Mouse (Mus musculus) neural tube, embryonic 14.5 days (tissue): ENCODE results near the gene Oprm1. TPM values are rescaled to one million over a fixed set of nuclear protein-coding genes. Genes with fewer than 3 reads are reported as not detected.
"Not testable (repeated sequence)": the region's sequence is repeated elsewhere in the genome, so short reads cannot be mapped to it uniquely, and the experiment has no call there.

Experiments
- ATAC-seq: fragments of 200-750 bp; cut with Nextera tagmentation; 2 replicates; pipeline ENCODE4 v1.8.0; 2017; ENCODE audit warnings: low read depth, mild to moderate bottlenecking, moderate TSS enrichment, moderate library complexity
- H3K27ac ChIP-seq: fragments of 300-500 bp; sonication (generic); 2 replicates; pipeline ENCODE4 v1.5.1; 2014; ENCODE audit warnings: low read depth, mild to moderate bottlenecking, control low read depth, low read length, moderate library complexity, mixed read lengths
- H3K27me3 ChIP-seq: fragments of 300-500 bp; sonication (generic); 2 replicates; pipeline ENCODE4 v1.6.1; 2014; ENCODE audit warnings: low read length; ENCODE audit not compliant: control insufficient read depth, insufficient read depth
- H3K36me3 ChIP-seq: fragments of 300-500 bp; sonication (generic); 2 replicates; pipeline ENCODE4 v1.6.1; 2014; ENCODE audit warnings: low read length, mixed read lengths; ENCODE audit not compliant: control insufficient read depth, insufficient read depth
- H3K4me1 ChIP-seq: fragments of 300-500 bp; sonication (generic); 2 replicates; pipeline ENCODE4 v1.6.1; 2014; ENCODE audit warnings: low read length; ENCODE audit not compliant: control insufficient read depth, insufficient read depth
- H3K4me2 ChIP-seq: fragments of 300-500 bp; sonication (generic); 2 replicates; pipeline ENCODE4 v1.6.1; 2014; ENCODE audit warnings: mild to moderate bottlenecking, low read depth, low read length, control low read depth
- H3K4me3 ChIP-seq: fragments of 300-500 bp; sonication (generic); 2 replicates; pipeline ENCODE4 v1.5.1; 2014; ENCODE audit warnings: low read depth, low read length, control low read depth, mixed read lengths
- H3K9ac ChIP-seq: fragments of 300-500 bp; sonication (generic); replicated peaks from 2 replicates; pipeline ENCODE4 v1.6.1; 2014; ENCODE audit warnings: low read depth, mild to moderate bottlenecking, control low read depth, low read length, mixed read lengths
- H3K9me3 ChIP-seq: fragments of 300-500 bp; sonication (generic); 2 replicates; pipeline ENCODE4 v1.6.1; 2016; ENCODE audit warnings: low read length; ENCODE audit not compliant: control insufficient read depth
- WGBS: fragments of 180-500 bp; shearing (Covaris S2); extraction: QIAGEN DNeasy Blood & Tissue Kit; methylation state at CpG from one replicate; pipeline ENCODE4 v1.1.7; 2014; 5-methylcytosine and 5-hydroxymethylcytosine counted together
- polyA plus RNA-seq: library from polyadenylated mRNA; unstranded; fragments of >200 nt; fragmentation: Nextera tagmentation; extraction: Ambion mirVana; gene quantifications from 2 replicates; pipeline ENCODE4 v1.2.1, GENCODE M21; 2014

Gene Oprm1
- polyA plus RNA-seq, 1 experiment from 2014 or later, result 5.1 TPM

GRCm38 (mm10) chr10:7003898-7004297 lies 245.6 kb downstream of the Oprm1 start:
- not testable (repeated sequence) for H3K27me3 ChIP-seq, H3K4me1 ChIP-seq, H3K4me2 ChIP-seq, ATAC-seq, H3K4me3 ChIP-seq, H3K36me3 ChIP-seq, H3K9ac ChIP-seq, H3K9me3 ChIP-seq, H3K27ac ChIP-seq

DNA sequence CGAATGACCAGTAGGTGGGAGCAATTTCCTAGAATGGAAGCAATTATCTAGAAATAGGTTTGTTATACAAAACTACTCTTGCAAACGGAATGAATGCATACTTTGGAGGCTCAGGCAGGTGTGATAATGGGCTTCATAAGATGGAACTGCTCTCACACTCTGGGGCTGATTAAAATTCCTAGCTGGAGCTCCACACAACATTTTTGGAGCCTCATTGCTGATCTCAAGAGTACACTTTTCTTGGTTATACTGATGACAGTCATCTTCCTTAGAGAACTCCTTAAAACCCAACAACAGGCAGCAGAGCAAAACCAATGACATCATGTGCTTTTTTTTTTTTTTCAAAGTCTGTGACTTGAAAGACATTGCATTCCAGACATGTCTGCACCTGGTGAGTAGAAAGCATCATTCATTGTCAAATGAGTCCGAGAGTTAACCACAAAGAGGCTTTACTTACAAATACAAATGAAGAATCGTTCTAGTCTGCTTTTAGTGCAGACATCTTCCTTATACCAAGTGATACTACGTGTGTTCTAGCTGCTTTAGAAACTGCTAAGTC lies 246.8 kb downstream of the Oprm1 start:
- WGBS, result 58% methylated on average over 5 of the region's 5 CpGs
- H3K4me2 ChIP-seq, result no peak overlapping the region

DNA sequence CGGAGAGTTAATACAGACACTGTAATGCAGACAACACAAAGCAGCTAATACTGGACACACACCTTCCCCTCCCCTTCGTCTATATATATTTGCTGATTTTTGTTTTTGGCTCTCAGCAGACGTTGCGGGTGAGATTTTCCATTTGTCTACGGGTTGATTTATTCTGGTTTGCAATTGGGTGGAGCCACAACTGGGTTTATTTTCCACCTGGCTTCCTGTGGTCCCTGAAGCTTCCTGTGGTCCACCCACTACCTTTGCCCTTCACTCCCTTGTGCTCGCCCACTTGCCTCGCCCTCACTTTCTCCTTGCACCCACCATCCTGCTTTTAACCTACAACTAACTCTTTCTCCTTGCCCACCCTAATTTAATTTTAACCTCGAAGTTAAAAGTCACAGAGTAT lies 252.2 kb downstream of the Oprm1 start:
- H3K9ac ChIP-seq, result no peak overlapping the region
- WGBS, result 84% methylated on average over 8 of the region's 8 CpGs

More for the DNA sequence above, 246.8 kb downstream of the Oprm1 start:
- peak; percentile 34; the same call in 1 of the 2 replicates for ATAC-seq
- no peak overlapping the region for H3K9ac ChIP-seq
- no peak overlapping the region for H3K27ac ChIP-seq
- H3K27me3 ChIP-seq, result no peaks in the 10 kb centered on the region
- no peaks in the 10 kb centered on the region for H3K36me3 ChIP-seq
- H3K4me3 ChIP-seq, result no peak overlapping the region
- no peaks in the 10 kb centered on the region for H3K4me1 ChIP-seq
- no peaks in the 10 kb centered on the region for H3K9me3 ChIP-seq

GRCm38 (mm10) chr10:7015199-7015598 lies 256.9 kb downstream of the Oprm1 start:
- Histone ChIP-seq H3K27ac (no peak overlapping the region), H3K9ac (no peak overlapping the region), H3K9me3 (no peaks in the 10 kb centered on the region), H3K4me1 (no peaks in the 10 kb centered on the region), H3K36me3 (no peaks in the 10 kb centered on the region), H3K4me3 (no peak overlapping the region), H3K27me3 (no peaks in the 10 kb centered on the region), H3K4me2 (no peak overlapping the region)
- 67% methylated on average over 1 of the region's 1 CpGs for WGBS
- ATAC-seq, result no peak

More for the DNA sequence above, 252.2 kb downstream of the Oprm1 start:
- no peak overlapping the region for H3K4me2 ChIP-seq
- H3K4me1 ChIP-seq, result no peaks in the 10 kb centered on the region
- no peak overlapping the region for H3K4me3 ChIP-seq
- no peaks in the 10 kb centered on the region for H3K36me3 ChIP-seq
- no peak overlapping the region for H3K27ac ChIP-seq
- H3K9me3 ChIP-seq, result no peaks in the 10 kb centered on the region
- no peak for ATAC-seq
- H3K27me3 ChIP-seq, result no peaks in the 10 kb centered on the region

DNA sequence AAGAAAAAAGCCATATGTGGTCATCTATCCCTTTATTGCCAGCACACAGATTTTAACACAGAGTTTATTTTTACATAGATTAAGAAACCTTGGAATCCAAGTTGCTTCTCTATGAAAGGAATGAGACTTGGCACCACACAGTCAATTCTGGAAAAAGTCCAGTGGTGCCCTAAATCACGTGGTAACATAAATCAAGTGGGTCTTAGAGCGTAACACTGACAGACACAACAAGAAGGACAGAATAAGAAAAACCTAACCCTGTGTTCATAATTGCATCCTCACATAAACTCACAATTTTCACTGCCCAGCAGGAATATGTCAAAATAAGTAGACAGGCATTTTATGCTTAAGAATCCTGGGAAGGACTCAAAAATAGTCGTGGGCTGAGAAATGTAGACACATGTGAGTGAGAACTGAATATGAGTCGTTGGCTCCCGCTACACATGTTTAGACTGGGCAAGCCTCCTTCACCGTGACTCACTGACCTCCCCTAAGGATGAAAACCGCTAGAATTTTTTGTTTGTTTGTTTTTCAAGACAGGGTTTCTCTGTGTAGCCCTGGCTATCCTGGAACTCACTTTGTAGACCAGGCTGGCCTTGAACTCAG lies 261.6 kb downstream of the Oprm1 start:
- no peaks in the 10 kb centered on the region for H3K4me1 ChIP-seq
- no peaks in the 10 kb centered on the region for H3K36me3 ChIP-seq
- no peak overlapping the region for H3K9ac ChIP-seq
- no peaks in the 10 kb centered on the region for H3K27me3 ChIP-seq
- H3K27ac ChIP-seq, result no peak overlapping the region
- no peak for ATAC-seq
- no peaks in the 10 kb centered on the region for H3K9me3 ChIP-seq
- WGBS, result 75% methylated on average over 7 of the region's 7 CpGs
- H3K4me2 ChIP-seq, result no peak overlapping the region
- H3K4me3 ChIP-seq, result no peak overlapping the region

DNA sequence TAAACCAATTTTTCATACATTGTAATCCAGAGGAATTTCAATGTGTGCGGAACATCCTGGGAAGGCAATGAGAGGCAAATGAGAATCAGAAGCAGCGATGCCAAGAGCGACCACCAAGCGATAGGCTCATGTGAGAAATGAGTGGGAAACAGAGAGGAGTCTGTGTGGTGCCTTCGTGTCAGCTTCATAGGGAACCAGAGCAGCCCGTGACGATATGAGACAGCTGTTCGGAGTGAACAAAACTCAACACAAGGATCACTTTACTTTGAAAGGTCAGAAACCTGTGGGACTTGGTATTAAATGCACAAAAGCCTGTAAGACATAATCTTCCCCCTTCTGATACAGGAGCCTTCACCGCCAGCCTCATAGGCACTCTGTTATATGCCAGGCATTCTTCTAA lies 262.2 kb downstream of the Oprm1 start:
- WGBS, result 91% methylated on average over 9 of the region's 9 CpGs
- Histone ChIP-seq H3K9ac (no peak overlapping the region), H3K4me2 (no peak overlapping the region), H3K27ac (no peak overlapping the region), H3K4me1 (no peaks in the 10 kb centered on the region), H3K36me3 (no peaks in the 10 kb centered on the region), H3K4me3 (no peak overlapping the region), H3K27me3 (no peaks in the 10 kb centered on the region), H3K9me3 (no peaks in the 10 kb centered on the region)
- ATAC-seq, result no peak

GRCm38 (mm10) chr10:7025028-7025427 lies 266.7 kb downstream of the Oprm1 start:
- no peak for ATAC-seq
- Histone ChIP-seq H3K4me2 (no peak overlapping the region), H3K9me3 (no peaks in the 10 kb centered on the region), H3K27me3 (no peaks in the 10 kb centered on the region), H3K36me3 (no peaks in the 10 kb centered on the region), H3K4me1 (no peaks in the 10 kb centered on the region), H3K9ac (no peak overlapping the region), H3K4me3 (no peak overlapping the region), H3K27ac (no peak overlapping the region)
- 76% methylated on average over 1 of the region's 1 CpGs for WGBS

DNA sequence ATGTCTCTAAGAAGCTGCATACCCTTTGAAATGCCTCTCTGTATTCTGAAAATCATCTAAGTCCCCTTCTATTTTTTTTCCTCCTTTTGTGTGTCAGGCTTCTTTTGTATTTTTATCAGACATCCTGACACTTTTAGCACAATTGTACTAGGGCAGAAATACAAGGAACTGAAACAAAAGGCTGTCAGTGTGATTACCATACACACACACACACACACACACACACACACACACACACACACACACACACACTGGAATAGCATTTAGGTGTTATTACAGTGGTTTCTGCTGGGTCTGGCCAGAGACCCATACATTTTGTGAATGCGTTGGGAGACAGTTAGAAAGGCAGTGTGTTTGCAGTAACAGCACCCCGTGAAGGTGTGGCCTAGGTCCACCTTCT lies 275.2 kb downstream of the Oprm1 start:
- H3K27ac ChIP-seq, result no peak overlapping the region
- no peak overlapping the region for H3K9ac ChIP-seq
- H3K4me2 ChIP-seq, result no peak overlapping the region
- H3K4me3 ChIP-seq, result no peak overlapping the region
- no peaks in the 10 kb centered on the region for H3K36me3 ChIP-seq
- no peak for ATAC-seq
- no peaks in the 10 kb centered on the region for H3K9me3 ChIP-seq
- no peaks in the 10 kb centered on the region for H3K27me3 ChIP-seq
- no peaks in the 10 kb centered on the region for H3K4me1 ChIP-seq
- 98% methylated on average over 2 of the region's 2 CpGs for WGBS

- Histone ChIP-seq H3K27ac (no peak overlapping the region), H3K27me3 (no peaks in the 10 kb centered on the region), H3K9me3 (no peaks in the 10 kb centered on the region), H3K9ac (no peak overlapping the region), H3K36me3 (no peaks in the 10 kb centered on the region), H3K4me3 (no peak overlapping the region), H3K4me2 (no peak overlapping the region), H3K4me1 (no peaks in the 10 kb centered on the region)
- peak; percentile 86 for ATAC-seq
- WGBS, result 64% methylated on average over 12 of the region's 12 CpGs
These were observed 277.2 kb downstream of the Oprm1 start for GRCm38 (mm10) chr10:7035547-7035946.
